12 mouse cellular contexts compared by ENCODE assay signal in the genomic region with DNA sequence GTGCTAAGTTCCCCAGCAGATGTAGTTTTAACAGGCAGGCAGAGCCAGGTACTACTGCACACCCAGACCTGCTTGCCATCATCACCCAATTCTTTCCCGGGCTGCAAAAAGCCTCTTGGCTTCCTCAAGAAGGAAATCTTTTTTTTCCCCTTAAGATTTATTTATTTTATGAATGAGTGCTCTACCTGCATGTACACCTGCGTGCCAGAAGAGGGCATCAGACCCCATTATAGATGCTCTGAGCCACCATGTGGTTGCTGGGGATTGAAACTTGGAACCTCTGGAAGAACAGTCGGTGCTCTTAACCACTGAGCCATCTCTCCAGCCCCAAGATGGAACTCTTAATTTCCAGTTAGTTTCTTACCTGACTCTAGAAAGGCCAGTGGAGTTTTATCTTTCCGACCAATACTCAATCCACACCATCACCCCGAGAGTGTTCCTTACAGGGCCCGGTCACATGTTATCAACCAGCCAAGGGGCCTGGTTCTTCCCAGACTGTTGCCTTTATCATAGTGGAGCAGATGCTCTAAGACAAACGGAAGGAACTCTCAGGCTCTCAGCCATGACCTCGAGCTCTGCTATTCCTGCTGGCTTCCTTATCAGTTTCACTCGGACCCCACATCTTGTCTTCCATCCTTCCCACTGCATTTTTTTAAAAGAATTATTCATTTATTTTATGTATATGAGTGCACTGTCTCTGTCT. TPM values are rescaled to one million over a fixed set of nuclear protein-coding genes. Genes with fewer than 3 reads are reported as not detected.
DNase-seq lines count a peak whose midpoint lies in the region; ATAC-seq and TF ChIP-seq lines count a peak whose summit lies in the region.
"Had no signal": no experiment of that assay in that cellular context is flagged by ENCODE, and none has a peak within 500 bp of the region (broad histone marks: within the 10 kb centered on the region; RNA-seq: fewer than 3 reads in every experiment).

No protein-coding gene starts in this region.

- peak overlapping the region; percentile 59 for H3K4me2 ChIP-seq in liver, embryonic 12.5 days

- H3K36me3 ChIP-seq in E14TG2a.4 (ENCODE audit: insufficient read depth, low read length), result peaks cover 35% of the 10 kb centered on the region
- H3K36me3 ChIP-seq in liver, embryonic 12.5 days, result peaks cover 67% of the 10 kb centered on the region

- intact Hi-C loops in left cerebral cortex, adult 2 months (cut with DNase I), result no loop called here
- intact Hi-C loops in left cerebral cortex, postnatal 25 days (cut with DNase I), result no loop called here

- H3K27ac ChIP-seq in left cerebral cortex, adult 2 months, result no peak overlapping the region
- H3K27ac ChIP-seq in liver, embryonic 12.5 days, result peak overlapping the region; percentile 92

- no peaks in the 10 kb centered on the region for H3K9me3 ChIP-seq in E14TG2a.4 (ENCODE audit: low read length)
- H3K9me3 ChIP-seq in liver, embryonic 12.5 days (replicated peaks), result no peaks in the 10 kb centered on the region

- CTCF ChIA-PET in Patski (lab: Charles Lee), result no interaction called here

- TF ChIP-seq CTCF in left cerebral cortex, adult 2 months (IDR thresholded peaks at IDR 0.05), result peak; percentile 41
- peak; percentile 11; the same call in 1 of the 2 replicates for TF ChIP-seq CTCF in E14TG2a.4 (conservative IDR thresholded peaks at IDR 0.05; ENCODE audit: low read length)
- TF ChIP-seq CTCF in Patski (IDR thresholded peaks at IDR 0.05), result peak; percentile 58

- POLR2A ChIA-PET in Patski (lab: Charles Lee), result no interaction called here

- H3K4me1 ChIP-seq in E14TG2a.4 (replicated peaks; ENCODE audit: low read depth, low read length), result peaks cover 11% of the 10 kb centered on the region
- peaks cover 59% of the 10 kb centered on the region for H3K4me1 ChIP-seq in liver, embryonic 12.5 days

- 23% methylated on average over 9 of the region's 9 CpGs for WGBS in liver, embryonic 12.5 days (ENCODE audit: insufficient replicate concordance)

- no peak for DNase-seq in left cerebral cortex, adult 2 months (ENCODE audit: extremely low spot score in 1 of 2, low spot score in 2 of 2)
- no peak for DNase-seq in left cerebral cortex, postnatal 25 days (ENCODE audit: low spot score in 2 of 2)
- DNase-seq in Patski (ENCODE audit: low read depth, low spot score), result no peak
- DNase-seq in testis, postnatal 14 days (ENCODE audit: low spot score), result no peak
- DNase-seq in layer of hippocampus, postnatal 36 days, result no peak
- DNase-seq in right cerebral cortex, postnatal 10 days (ENCODE audit: low spot score in 2 of 2), result no peak
- DNase-seq: adrenal gland, postnatal 10 days; left cerebral cortex, postnatal 4 days; right cerebral cortex, postnatal 4 days had no signal

- in situ Hi-C loops in Patski (cut with MboI; ENCODE audit: low pct_unique_long_range_greater_than_20kb), result no loop called here

- ATAC-seq in Patski, result no peak
- ATAC-seq in liver, embryonic 12.5 days, result peak; percentile 95

- H3K4me3 ChIP-seq in left cerebral cortex, adult 2 months, result no peak overlapping the region
- no peak overlapping the region for H3K4me3 ChIP-seq in E14TG2a.4 (replicated peaks; ENCODE audit: low read length)
- H3K4me3 ChIP-seq in liver, embryonic 12.5 days, result peak overlapping the region; percentile 19; the same call in 1 of the 2 replicates
- H3K4me3 ChIP-seq: myocyte had no signal

- no peaks in the 10 kb centered on the region for H3K27me3 ChIP-seq in E14TG2a.4 (ENCODE audit: insufficient read depth, low read length)
- H3K27me3 ChIP-seq in Patski, result no peaks in the 10 kb centered on the region
- H3K27me3 ChIP-seq in liver, embryonic 12.5 days (replicated peaks), result no peaks in the 10 kb centered on the region

- H3K9ac ChIP-seq in liver, embryonic 12.5 days, result peak overlapping the region; percentile 49

RNA-seq across cellular contexts. Expression of gene Ccdc32, which starts 4.5 kb away (rescaled TPM):
- total RNA-seq in left cerebral cortex, adult 2 months (2021), result 10 to 100 TPM; 46.1 to 49.7 TPM
- 10 to 100 TPM; 50.5 to 51.0 TPM for total RNA-seq in left cerebral cortex, postnatal 25 days (2021)
- 26.6 TPM for polyA plus RNA-seq in Patski (2021)
- polyA plus RNA-seq in liver, embryonic 12.5 days (2016; fragmentation: Nextera tagmentation; extraction: Ambion mirVana), result 17.5 and 19.2 TPM in 2 replicates
- total RNA-seq in layer of hippocampus, postnatal 36 days (2021), result 10 to 100 TPM; 51.3 to 55.5 TPM

RNA-seq across cellular contexts. Expression of gene Rpusd2, which starts 9.9 kb away (rescaled TPM):
- 1 to 10 TPM; 7.7 to 7.8 TPM for total RNA-seq in left cerebral cortex, adult 2 months (2021)
- 1 to 10 TPM; 7.6 to 7.7 TPM for total RNA-seq in left cerebral cortex, postnatal 25 days (2021)
- 5.2 TPM for polyA plus RNA-seq in Patski (2021)
- polyA plus RNA-seq in liver, embryonic 12.5 days (2016; fragmentation: Nextera tagmentation; extraction: Ambion mirVana), result 5.9 and 6.5 TPM in 2 replicates
- total RNA-seq in layer of hippocampus, postnatal 36 days (2021), result 1 to 10 TPM; 7.3 to 7.5 TPM

RNA-seq across cellular contexts. Expression of gene Knl1, which starts 22.2 kb away (rescaled TPM):
- total RNA-seq in left cerebral cortex, adult 2 months (2021), result under 1 TPM; 0.07 to 0.19 TPM
- total RNA-seq in left cerebral cortex, postnatal 25 days (2021), result under 1 TPM; 0.23 to 0.43 TPM
- polyA plus RNA-seq in Patski (2021), result 9.3 TPM
- 72.9 and 78.2 TPM in 2 replicates for polyA plus RNA-seq in liver, embryonic 12.5 days (2016; fragmentation: Nextera tagmentation; extraction: Ambion mirVana)
- total RNA-seq in layer of hippocampus, postnatal 36 days (2021), result under 1 TPM; 0.37 to 0.48 TPM
